Mouse (Mus musculus): ENCODE measurements around the gene Rnf31.

GRCm38 (mm10) chr14:55649884-55650283 is 58.4 kb downstream of the Rnf31 start, which contains the start of gene Tssk4:
- TF ChIP-seq CTCF (IDR thresholded peaks at IDR 0.05; ENCODE audit: low read depth) (no peak), EP300 (IDR thresholded peaks at IDR 0.05; ENCODE audit: low read depth) (no peak)
